In the genomic region with DNA sequence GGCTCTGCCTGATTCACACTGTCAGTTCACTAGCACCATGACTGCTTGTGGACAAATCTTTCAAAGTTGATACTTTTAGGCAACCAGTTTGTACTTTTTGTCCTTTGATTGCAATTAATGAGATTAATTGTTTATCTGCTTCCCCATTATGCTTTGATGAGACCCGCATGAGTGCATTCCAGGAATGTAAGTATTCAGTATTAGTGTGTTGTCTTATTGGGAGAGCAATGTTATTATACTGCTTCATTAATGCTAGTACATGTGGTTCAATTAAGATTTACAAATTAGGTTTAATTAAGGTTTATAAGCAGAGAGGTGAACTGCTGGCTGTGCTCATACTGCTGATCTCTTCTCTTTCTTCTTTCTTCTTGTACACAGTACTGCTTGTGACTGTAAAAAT, we compare ENCODE assay signal across 23 mouse cellular contexts.
DNase-seq lines count a peak whose midpoint lies in the region; ATAC-seq and TF ChIP-seq lines count a peak whose summit lies in the region.
"Had no signal": no experiment of that assay in that cellular context is flagged by ENCODE, and none has a peak within 500 bp of the region (broad histone marks: within the 10 kb centered on the region; RNA-seq: fewer than 3 reads in every experiment).

No protein-coding gene starts in this region.

- no peak overlapping the region for H3K4me2 ChIP-seq in forebrain, embryonic 12.5 days
- H3K4me2 ChIP-seq in forebrain, embryonic 15.5 days (replicated peaks): no peak overlapping the region
- H3K4me2 ChIP-seq in neural tube, embryonic 15.5 days: no peak overlapping the region
- H3K4me2 ChIP-seq in forebrain, embryonic 16.5 days (ENCODE audit: low read length): no peak overlapping the region
- H3K4me2 ChIP-seq: embryonic facial prominence, embryonic 12.5 days; embryonic facial prominence, embryonic 15.5 days; heart, embryonic 11.5 days; hindbrain, embryonic 12.5 days; hindbrain, embryonic 15.5 days had no signal

- H3K27me3 ChIP-seq in forebrain, embryonic 12.5 days: no peaks in the 10 kb centered on the region
- H3K27me3 ChIP-seq in forebrain, embryonic 15.5 days: no peaks in the 10 kb centered on the region
- H3K27me3 ChIP-seq in neural tube, embryonic 15.5 days (replicated peaks): no peaks in the 10 kb centered on the region
- no peaks in the 10 kb centered on the region for H3K27me3 ChIP-seq in forebrain, embryonic 16.5 days (replicated peaks; ENCODE audit: control insufficient read depth, insufficient read depth, low read length)
- H3K27me3 ChIP-seq: CH12.LX; embryonic facial prominence, embryonic 12.5 days; embryonic facial prominence, embryonic 15.5 days; hindbrain, embryonic 12.5 days; hindbrain, embryonic 15.5 days had no signal

- H3K4me1 ChIP-seq in forebrain, embryonic 12.5 days: no peaks in the 10 kb centered on the region
- no peaks in the 10 kb centered on the region for H3K4me1 ChIP-seq in forebrain, embryonic 15.5 days
- H3K4me1 ChIP-seq in neural tube, embryonic 15.5 days: no peaks in the 10 kb centered on the region
- H3K4me1 ChIP-seq in forebrain, embryonic 16.5 days (replicated peaks; ENCODE audit: control insufficient read depth, insufficient read depth, low read length): no peaks in the 10 kb centered on the region
- H3K4me1 ChIP-seq: embryonic facial prominence, embryonic 12.5 days; embryonic facial prominence, embryonic 15.5 days; hindbrain, embryonic 12.5 days; hindbrain, embryonic 15.5 days had no signal

- peak; percentile 51; the same call in 1 of the 2 replicates for ATAC-seq in forebrain, embryonic 12.5 days (ENCODE audit: low FRiP score)
- ATAC-seq in forebrain, embryonic 15.5 days (replicated peaks): no peak
- ATAC-seq in neural tube, embryonic 15.5 days (ENCODE audit: low FRiP score): peak; percentile 72
- 0 out of 2 replicates have a peak, but pooled peaks have one; percentile 26 for ATAC-seq in forebrain, embryonic 16.5 days

- WGBS in forebrain, embryonic 12.5 days: 76% methylated on average over 1 of the region's 1 CpGs
- WGBS in forebrain, embryonic 15.5 days: 32% methylated on average over 1 of the region's 1 CpGs
- 74% methylated on average over 1 of the region's 1 CpGs for WGBS in neural tube, embryonic 15.5 days
- WGBS in forebrain, embryonic 16.5 days: 41% methylated on average over 1 of the region's 1 CpGs

- TF ChIP-seq CTCF in left cerebral cortex, adult 2 months (IDR thresholded peaks at IDR 0.05): no peak

- H3K9me3 ChIP-seq in forebrain, embryonic 12.5 days: no peaks in the 10 kb centered on the region
- no peaks in the 10 kb centered on the region for H3K9me3 ChIP-seq in forebrain, embryonic 15.5 days
- H3K9me3 ChIP-seq in neural tube, embryonic 15.5 days (replicated peaks): no peaks in the 10 kb centered on the region
- no peaks in the 10 kb centered on the region for H3K9me3 ChIP-seq in forebrain, embryonic 16.5 days (ENCODE audit: control insufficient read depth, low read length)
- H3K9me3 ChIP-seq: embryonic facial prominence, embryonic 12.5 days; embryonic facial prominence, embryonic 15.5 days; G1E; hindbrain, embryonic 12.5 days; hindbrain, embryonic 15.5 days had no signal

- no peak for DNase-seq in neural tube, embryonic 10.5 days (ENCODE audit: extremely low spot score, low spot score)
- no peak for DNase-seq in left cerebral cortex, adult 2 months (ENCODE audit: extremely low spot score in 1 of 2, low spot score in 2 of 2)
- no peak for DNase-seq in testis, postnatal 14 days (ENCODE audit: low spot score)
- DNase-seq: adrenal gland, adult 2 months; adrenal gland, postnatal 25 days; B cell, adult 2 months; cerebellum, adult 18-20 months; cerebellum, adult 9-11 months; cerebellum, postnatal 25 days; gastrocnemius, postnatal 10 days; gastrocnemius, postnatal 36 days; heart, adult 2 months had no signal

- intact Hi-C loops in left cerebral cortex, adult 2 months (cut with DNase I): no loop called here

- H3K27ac ChIP-seq in forebrain, embryonic 12.5 days: no peak overlapping the region
- H3K27ac ChIP-seq in forebrain, embryonic 15.5 days (replicated peaks): no peak overlapping the region
- H3K27ac ChIP-seq in neural tube, embryonic 15.5 days (replicated peaks): no peak overlapping the region
- no peak overlapping the region for H3K27ac ChIP-seq in forebrain, embryonic 16.5 days (ENCODE audit: low read length)
- no peak overlapping the region for H3K27ac ChIP-seq in left cerebral cortex, adult 2 months
- H3K27ac ChIP-seq: embryonic facial prominence, embryonic 12.5 days; embryonic facial prominence, embryonic 15.5 days; heart, adult 2 months; hindbrain, embryonic 12.5 days; hindbrain, embryonic 15.5 days had no signal

- H3K36me3 ChIP-seq in forebrain, embryonic 12.5 days (replicated peaks): no peaks in the 10 kb centered on the region
- no peaks in the 10 kb centered on the region for H3K36me3 ChIP-seq in forebrain, embryonic 15.5 days
- H3K36me3 ChIP-seq in neural tube, embryonic 15.5 days: no peaks in the 10 kb centered on the region
- H3K36me3 ChIP-seq in forebrain, embryonic 16.5 days (ENCODE audit: control insufficient read depth, insufficient read depth): no peaks in the 10 kb centered on the region
- H3K36me3 ChIP-seq: embryonic facial prominence, embryonic 12.5 days; embryonic facial prominence, embryonic 15.5 days; G1E; hindbrain, embryonic 12.5 days; hindbrain, embryonic 15.5 days had no signal

- no peak overlapping the region for H3K9ac ChIP-seq in forebrain, embryonic 12.5 days
- H3K9ac ChIP-seq in forebrain, embryonic 15.5 days (replicated peaks): no peak overlapping the region
- no peak overlapping the region for H3K9ac ChIP-seq in neural tube, embryonic 15.5 days (replicated peaks)
- H3K9ac ChIP-seq in forebrain, embryonic 16.5 days (replicated peaks; ENCODE audit: low read depth, low read length): no peak overlapping the region
- H3K9ac ChIP-seq: embryonic facial prominence, embryonic 12.5 days; embryonic facial prominence, embryonic 15.5 days; hindbrain, embryonic 12.5 days; hindbrain, embryonic 15.5 days had no signal

- H3K4me3 ChIP-seq in forebrain, embryonic 12.5 days (replicated peaks): no peak overlapping the region
- no peak overlapping the region for H3K4me3 ChIP-seq in forebrain, embryonic 15.5 days
- H3K4me3 ChIP-seq in neural tube, embryonic 15.5 days (replicated peaks): no peak overlapping the region
- no peak overlapping the region for H3K4me3 ChIP-seq in forebrain, embryonic 16.5 days (replicated peaks; ENCODE audit: low read length)
- H3K4me3 ChIP-seq in left cerebral cortex, adult 2 months: no peak overlapping the region
- H3K4me3 ChIP-seq: embryonic facial prominence, embryonic 12.5 days; embryonic facial prominence, embryonic 15.5 days; heart, adult 2 months; hindbrain, embryonic 12.5 days; hindbrain, embryonic 15.5 days had no signal
